Mouse (Mus musculus) neural tube, embryonic 14.5 days (tissue): ENCODE data around the gene Ino80. TPM values are rescaled to one million over a fixed set of nuclear protein-coding genes. Genes with fewer than 3 reads are reported as not detected.

ENCODE experiments used
- ATAC-seq: fragments of 200-750 bp; cut with Nextera tagmentation; 2 replicates; pipeline ENCODE4 v1.8.0; 2017; ENCODE audit warnings: low read depth, mild to moderate bottlenecking, moderate TSS enrichment, moderate library complexity
- H3K27ac ChIP-seq: fragments of 300-500 bp; sonication (generic); 2 replicates; pipeline ENCODE4 v1.5.1; 2014; ENCODE audit warnings: low read depth, mild to moderate bottlenecking, control low read depth, low read length, moderate library complexity, mixed read lengths
- H3K27me3 ChIP-seq: fragments of 300-500 bp; sonication (generic); 2 replicates; pipeline ENCODE4 v1.6.1; 2014; ENCODE audit warnings: low read length; ENCODE audit not compliant: control insufficient read depth, insufficient read depth
- H3K36me3 ChIP-seq: fragments of 300-500 bp; sonication (generic); 2 replicates; pipeline ENCODE4 v1.6.1; 2014; ENCODE audit warnings: low read length, mixed read lengths; ENCODE audit not compliant: control insufficient read depth, insufficient read depth
- H3K4me1 ChIP-seq: fragments of 300-500 bp; sonication (generic); 2 replicates; pipeline ENCODE4 v1.6.1; 2014; ENCODE audit warnings: low read length; ENCODE audit not compliant: control insufficient read depth, insufficient read depth
- H3K4me2 ChIP-seq: fragments of 300-500 bp; sonication (generic); 2 replicates; pipeline ENCODE4 v1.6.1; 2014; ENCODE audit warnings: mild to moderate bottlenecking, low read depth, low read length, control low read depth
- H3K4me3 ChIP-seq: fragments of 300-500 bp; sonication (generic); 2 replicates; pipeline ENCODE4 v1.5.1; 2014; ENCODE audit warnings: low read depth, low read length, control low read depth, mixed read lengths
- H3K9ac ChIP-seq: fragments of 300-500 bp; sonication (generic); replicated peaks from 2 replicates; pipeline ENCODE4 v1.6.1; 2014; ENCODE audit warnings: low read depth, mild to moderate bottlenecking, control low read depth, low read length, mixed read lengths
- H3K9me3 ChIP-seq: fragments of 300-500 bp; sonication (generic); 2 replicates; pipeline ENCODE4 v1.6.1; 2016; ENCODE audit warnings: low read length; ENCODE audit not compliant: control insufficient read depth
- WGBS: fragments of 180-500 bp; shearing (Covaris S2); extraction: QIAGEN DNeasy Blood & Tissue Kit; methylation state at CpG from one replicate; pipeline ENCODE4 v1.1.7; 2014; 5-methylcytosine and 5-hydroxymethylcytosine counted together
- polyA plus RNA-seq: library from polyadenylated mRNA; unstranded; fragments of >200 nt; fragmentation: Nextera tagmentation; extraction: Ambion mirVana; gene quantifications from 2 replicates; pipeline ENCODE4 v1.2.1, GENCODE M21; 2014

Ino80 gene
- polyA plus RNA-seq, 1 experiment from 2014 or later = 5.9 TPM

DNA sequence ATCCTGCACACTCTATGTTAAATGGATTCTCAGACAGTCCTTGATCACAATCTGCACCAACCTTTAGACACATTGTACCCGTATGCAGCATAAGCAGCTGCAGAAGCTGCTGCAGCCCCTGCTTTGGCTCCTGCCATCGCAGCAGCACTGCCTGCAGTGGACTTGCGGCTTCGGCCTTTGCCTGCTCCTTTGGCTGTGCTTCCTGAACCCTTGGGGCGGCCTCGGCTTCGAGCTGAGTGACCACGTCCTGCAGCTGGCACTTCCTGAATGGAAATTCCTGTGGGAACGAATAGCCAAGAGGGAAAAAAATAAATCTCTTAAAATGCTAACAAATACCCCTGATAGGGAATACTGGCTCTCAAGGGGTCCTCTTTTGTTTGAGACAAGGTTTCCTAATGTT, 100.2 kb downstream of the Ino80 start:
- H3K27ac ChIP-seq = no peak overlapping the region
- H3K9ac ChIP-seq = no peak overlapping the region
- no peak for ATAC-seq
- H3K4me3 ChIP-seq = no peak overlapping the region
- H3K4me1 ChIP-seq = no peaks in the 10 kb centered on the region
- no peaks in the 10 kb centered on the region for H3K27me3 ChIP-seq
- no peak overlapping the region for H3K4me2 ChIP-seq
- whole genome bisulfite sequencing = 86% methylated on average over 9 of the region's 9 CpGs
- peaks cover 66% of the 10 kb centered on the region for H3K36me3 ChIP-seq
- no peaks in the 10 kb centered on the region for H3K9me3 ChIP-seq

DNA sequence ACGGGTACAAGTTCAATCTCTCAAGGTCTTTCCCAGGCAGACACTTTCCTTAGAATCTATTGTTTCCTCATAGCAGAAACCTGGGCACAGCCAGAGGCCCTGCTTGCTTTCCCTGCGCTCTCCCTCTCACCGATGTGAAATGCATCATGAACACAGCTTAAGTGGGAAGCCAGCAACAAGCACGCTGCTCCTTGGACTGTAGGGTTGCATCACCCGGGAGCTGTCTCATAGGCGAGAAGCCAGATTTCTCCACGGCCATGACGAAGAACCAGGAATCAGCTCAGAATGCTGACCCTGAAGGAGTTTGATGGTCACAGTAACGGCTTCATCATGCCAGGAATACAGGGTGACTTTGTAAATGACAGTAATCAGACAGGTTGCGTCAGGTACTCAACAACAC, 107.4 kb downstream of the Ino80 start:
- Histone ChIP-seq H3K27me3 (no peaks in the 10 kb centered on the region), H3K36me3 (peaks cover 28% of the 10 kb centered on the region), H3K4me2 (no peak overlapping the region), H3K4me3 (no peak overlapping the region), H3K9me3 (no peaks in the 10 kb centered on the region), H3K27ac (no peak overlapping the region), H3K9ac (no peak overlapping the region), H3K4me1 (no peaks in the 10 kb centered on the region)
- 96% methylated on average over 10 of the region's 10 CpGs for whole genome bisulfite sequencing
- no peak for ATAC-seq

DNA sequence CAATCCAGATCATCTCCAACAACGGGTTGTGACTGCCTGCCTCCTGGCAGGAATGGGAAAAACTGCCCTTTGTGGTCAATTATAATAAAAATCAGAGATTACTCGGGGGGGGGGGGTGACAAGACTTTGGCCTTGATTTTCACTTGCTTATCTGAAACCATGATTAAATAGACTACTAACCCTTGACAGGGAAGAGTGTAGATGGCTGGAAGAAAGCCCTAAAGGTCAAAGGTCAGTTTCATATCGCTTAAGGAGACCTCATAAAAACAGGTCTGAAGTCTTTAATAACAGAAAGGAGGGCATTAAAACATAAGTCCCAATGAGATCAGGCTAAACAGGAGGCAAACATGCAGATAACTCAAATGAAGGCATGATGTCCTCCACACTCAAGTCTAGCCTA, 110.1 kb downstream of the Ino80 start:
- no peak overlapping the region for H3K27ac ChIP-seq
- H3K9ac ChIP-seq = no peak overlapping the region
- H3K4me2 ChIP-seq = no peak overlapping the region
- H3K4me3 ChIP-seq = no peak overlapping the region
- no peaks in the 10 kb centered on the region for H3K9me3 ChIP-seq
- H3K27me3 ChIP-seq = no peaks in the 10 kb centered on the region
- no peak for ATAC-seq
- WGBS = 80% methylated on average over 3 of the region's 3 CpGs
- H3K36me3 ChIP-seq = peaks cover 9% of the 10 kb centered on the region
- no peaks in the 10 kb centered on the region for H3K4me1 ChIP-seq

DNA sequence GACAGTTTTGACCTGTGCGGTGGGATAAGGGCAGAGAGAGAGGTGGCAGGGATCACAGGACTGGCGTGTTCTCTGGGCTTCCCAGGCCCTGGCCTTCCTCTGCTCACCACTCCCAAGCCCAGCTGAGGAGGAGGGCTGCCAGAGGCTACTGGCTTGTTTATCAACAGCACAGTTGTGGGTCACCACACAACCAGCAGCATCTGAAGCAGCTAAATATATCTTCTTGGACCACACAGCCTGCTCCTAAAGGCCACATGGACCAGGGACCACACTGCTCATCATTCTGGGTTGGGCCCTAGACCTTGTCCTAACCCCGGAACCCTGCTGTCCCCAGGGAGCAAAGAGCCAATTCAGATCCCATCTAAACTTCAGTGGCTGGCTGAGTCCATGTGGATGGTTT, 112.5 kb downstream of the Ino80 start:
- no peak overlapping the region for H3K27ac ChIP-seq
- H3K9me3 ChIP-seq = peaks cover 10% of the 10 kb centered on the region
- no peaks in the 10 kb centered on the region for H3K4me1 ChIP-seq
- WGBS = 88% methylated on average over 3 of the region's 3 CpGs
- H3K27me3 ChIP-seq = no peaks in the 10 kb centered on the region
- H3K4me2 ChIP-seq = no peak overlapping the region
- H3K36me3 ChIP-seq = no peaks in the 10 kb centered on the region
- H3K9ac ChIP-seq = no peak overlapping the region
- no peak overlapping the region for H3K4me3 ChIP-seq
- no peak for ATAC-seq

DNA sequence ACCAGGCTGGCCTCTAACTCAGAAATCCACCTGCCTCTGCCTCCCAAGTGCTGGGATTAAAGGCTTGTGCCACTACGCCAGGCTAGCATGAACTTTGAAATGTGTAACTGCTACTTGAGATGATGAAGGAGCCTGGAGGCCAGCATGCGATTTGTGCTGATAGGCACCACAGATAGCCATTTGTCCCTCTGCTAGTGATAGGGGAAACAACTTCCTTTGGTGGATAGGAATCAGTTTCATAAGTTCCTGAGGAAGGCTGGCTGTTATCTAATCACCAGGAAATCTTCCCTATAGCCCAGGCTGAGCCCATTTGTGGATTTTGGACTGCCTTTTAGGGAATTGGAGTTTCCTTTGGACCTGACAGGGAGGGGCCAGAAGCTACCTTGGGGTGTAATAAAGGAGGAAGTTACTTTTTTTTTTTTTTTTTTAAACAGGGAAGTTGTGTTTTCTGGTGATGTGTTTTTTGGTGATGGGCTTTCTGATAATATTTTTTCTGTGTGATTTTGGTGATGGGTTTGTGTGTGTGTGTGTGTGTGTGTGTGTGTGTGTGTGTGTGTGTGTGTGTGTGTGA, 117.7 kb downstream of the Ino80 start:
- no peak for ATAC-seq
- 87% methylated on average over 2 of the region's 2 CpGs for WGBS

DNA sequence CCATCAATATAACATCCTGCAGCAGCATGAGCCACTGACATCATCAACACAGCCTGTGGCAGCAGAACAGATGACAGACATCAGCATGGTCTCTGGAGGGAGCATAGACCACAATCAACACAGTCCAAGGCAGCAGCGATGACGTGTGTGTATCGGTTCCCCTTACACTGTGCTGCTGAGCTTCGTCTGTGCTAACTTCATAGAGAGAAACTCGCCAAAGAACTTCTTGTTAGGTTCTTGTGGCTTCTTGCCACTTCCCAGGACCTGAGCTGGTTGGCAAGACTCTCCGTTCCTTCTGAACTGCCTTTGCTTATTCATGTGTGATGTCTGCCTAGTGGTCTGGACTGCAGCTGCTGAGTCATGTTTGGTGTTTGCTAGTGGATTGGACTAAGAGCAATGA, 119.2 kb downstream of the Ino80 start:
- no peak for ATAC-seq
- Histone ChIP-seq H3K4me3 (no peak overlapping the region), H3K9me3 (peaks cover 10% of the 10 kb centered on the region), H3K4me2 (no peak overlapping the region), H3K9ac (no peak overlapping the region), H3K27ac (no peak overlapping the region), H3K36me3 (no peaks in the 10 kb centered on the region), H3K4me1 (no peaks in the 10 kb centered on the region), H3K27me3 (no peaks in the 10 kb centered on the region)
- WGBS = 86% methylated on average over 6 of the region's 6 CpGs

More for the DNA sequence above, 117.7 kb downstream of the Ino80 start:
- H3K4me3 ChIP-seq = no peak overlapping the region
- H3K36me3 ChIP-seq = no peaks in the 10 kb centered on the region
- H3K4me2 ChIP-seq = no peak overlapping the region
- no peaks in the 10 kb centered on the region for H3K27me3 ChIP-seq
- H3K9ac ChIP-seq = no peak overlapping the region
- no peaks in the 10 kb centered on the region for H3K4me1 ChIP-seq
- H3K27ac ChIP-seq = no peak overlapping the region
- peaks cover 10% of the 10 kb centered on the region for H3K9me3 ChIP-seq

DNA sequence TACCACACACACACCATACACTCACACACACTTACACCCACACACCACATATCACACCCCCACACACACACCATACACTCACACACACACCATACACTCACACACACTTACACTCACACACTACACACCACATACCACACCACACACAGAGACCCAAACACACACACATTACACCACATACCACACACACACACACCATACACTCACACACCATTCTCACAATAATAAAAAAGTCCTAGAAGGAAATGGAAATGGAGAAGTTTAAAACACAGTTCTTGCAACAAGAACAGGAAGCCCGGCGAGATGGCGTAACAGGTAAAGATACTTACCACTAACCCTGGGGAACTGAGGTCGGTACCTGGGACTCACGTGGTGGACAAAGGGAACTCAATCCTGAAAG, 120.7 kb downstream of the Ino80 start:
- H3K4me3 ChIP-seq = no peak overlapping the region
- peaks cover 7% of the 10 kb centered on the region for H3K9me3 ChIP-seq

DNA sequence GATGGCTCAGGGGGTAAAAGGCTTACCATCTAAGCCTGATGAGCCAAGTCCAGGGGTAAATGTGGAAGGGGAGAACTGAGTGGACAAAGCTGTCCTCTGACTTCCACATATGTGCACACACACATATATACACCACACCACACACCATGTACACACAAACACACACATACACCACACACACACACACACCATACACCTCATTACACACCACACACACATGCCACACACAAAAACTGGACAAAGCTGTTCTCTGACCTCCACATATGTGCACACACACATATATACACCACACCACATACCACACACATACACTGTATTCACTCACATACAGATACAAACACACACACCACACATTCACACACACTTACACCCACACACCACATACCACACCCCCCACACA, 121.2 kb downstream of the Ino80 start:
- Histone ChIP-seq H3K4me2 (no peak overlapping the region), H3K36me3 (no peaks in the 10 kb centered on the region), H3K4me3 (no peak overlapping the region), H3K9me3 (peaks cover 3% of the 10 kb centered on the region; the same call in 1 of the 2 replicates), H3K27ac (no peak overlapping the region), H3K4me1 (0 out of 2 replicates have a peak, but pooled peaks cover 2% of the 10 kb centered on the region), H3K9ac (no peak overlapping the region), H3K27me3 (no peaks in the 10 kb centered on the region)
- no peak for ATAC-seq

More for the DNA sequence above, 120.7 kb downstream of the Ino80 start:
- Histone ChIP-seq H3K27me3 (no peaks in the 10 kb centered on the region), H3K4me1 (no peaks in the 10 kb centered on the region), H3K36me3 (no peaks in the 10 kb centered on the region), H3K9ac (no peak overlapping the region), H3K27ac (no peak overlapping the region), H3K4me2 (no peak overlapping the region)
- 96% methylated on average over 5 of the region's 5 CpGs for whole genome bisulfite sequencing
- no peak for ATAC-seq

DNA sequence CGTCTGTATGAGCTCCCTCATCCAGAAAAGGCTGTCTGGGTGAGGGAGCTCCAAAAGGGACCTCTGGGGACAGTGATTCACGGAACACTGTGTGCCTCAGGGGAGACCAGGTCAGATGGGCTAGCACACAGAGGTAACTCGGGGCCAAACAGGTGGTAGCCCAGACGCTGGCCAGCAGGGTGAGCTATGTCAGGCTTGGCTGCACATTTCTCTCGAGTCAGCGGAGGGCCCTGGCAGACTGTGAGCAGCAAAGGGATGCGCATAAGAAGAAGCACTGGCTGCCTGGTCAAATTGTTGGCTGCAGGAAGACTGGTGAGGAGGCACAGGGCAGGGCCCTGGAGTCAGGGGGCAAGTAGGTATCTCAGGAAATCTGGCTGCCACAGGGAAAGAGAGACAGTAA, 121.8 kb downstream of the Ino80 start:
- WGBS = 21% methylated on average over 7 of the region's 7 CpGs
- no peak for ATAC-seq
- Histone ChIP-seq H3K4me2 (no peak overlapping the region), H3K9me3 (no peaks in the 10 kb centered on the region), H3K4me1 (0 out of 2 replicates have a peak, but pooled peaks cover 2% of the 10 kb centered on the region), H3K27ac (no peak overlapping the region), H3K36me3 (no peaks in the 10 kb centered on the region), H3K9ac (no peak overlapping the region), H3K27me3 (no peaks in the 10 kb centered on the region), H3K4me3 (no peak overlapping the region)
